Mouse (Mus musculus) left cerebral cortex, postnatal 10 days (tissue): Measurements from ENCODE around the gene Trp53inp2. TPM values are rescaled to one million over a fixed set of nuclear protein-coding genes. Genes with fewer than 3 reads are reported as not detected.
A peak's percentile ranks its signal among the peaks of the same experiment; 100 is the strongest.

Experiments
- DNase-seq, 2 experiments: peaks; one replicate each; pipeline ENCODE4 v3.0.0; 2021 to 2022; ENCODE audit warnings: low spot score in 2 of 2, mixed read lengths in 1 of 2; ENCODE audit errors: extremely low spot score in 1 of 2
- intact Hi-C: fragments of 180-260 bp; cut with DNase I; formaldehyde crosslinking; loops from one replicate; pipeline ENCODE4 v1.15.1; 2025
- microRNA-seq: library from miRNA; unstranded; fragments of <30 nt; microRNA quantifications from one replicate; pipeline ENCODE4 v1.2.0, GENCODE M21; 2022
- total RNA-seq, 2 experiments: library from RNA; stranded (reverse); gene quantifications; 2 replicates each; pipeline ENCODE4 v1.2.3; 2021

The Trp53inp2 gene
- total RNA-seq, 2 experiments from 2014 or later = 194 to 199 TPM

- intact Hi-C loops = loop anchor here (5.0 kb wide), 1 partner anchor 104 kb away; the partner anchor contains the start of gene Map1lc3a
- DNase-seq = peak; percentile 96 to 97
These were observed 928 bp downstream of the Trp53inp2 start for GRCm38 (mm10) chr2:155381643-155382331.

GRCm38 (mm10) chr2:155382332-155382700 is 1.5 kb downstream of the Trp53inp2 start:
- intact Hi-C loops = loop anchor here (5.0 kb wide), 1 partner anchor 105 kb away; the partner anchor contains the start of gene Map1lc3a
- DNase-seq = no peak

GRCm38 (mm10) chr2:155382791-155383438 is 2.1 kb downstream of the Trp53inp2 start:
- intact Hi-C loops = loop anchor here (5.0 kb wide), 1 partner anchor 106 kb away; the partner anchor contains the start of gene Map1lc3a
- peak; percentile 54 to 57 for DNase-seq

GRCm38 (mm10) chr2:155385090-155385489 is 4.2 kb downstream of the Trp53inp2 start:
- DNase-seq = peak; percentile 76 to 88
- intact Hi-C loops = no loop called here

GRCm38 (mm10) chr2:155385731-155386533 is 5.1 kb downstream of the Trp53inp2 start:
- intact Hi-C loops = no loop called here
- DNase-seq = no peak

GRCm38 (mm10) chr2:155386534-155386899 is 5.7 kb downstream of the Trp53inp2 start:
- no peak for DNase-seq
- intact Hi-C loops = no loop called here

GRCm38 (mm10) chr2:155387052-155387451 is 6.2 kb downstream of the Trp53inp2 start:
- DNase-seq = no peak
- intact Hi-C loops = no loop called here

- DNase-seq = no peak
- intact Hi-C loops = no loop called here
These were observed 7.7 kb downstream of the Trp53inp2 start for GRCm38 (mm10) chr2:155388573-155388972.

- intact Hi-C loops = no loop called here
- no peak for DNase-seq
These were observed 13.7 kb downstream of the Trp53inp2 start for GRCm38 (mm10) chr2:155394586-155394985.

GRCm38 (mm10) chr2:155400276-155400675 is 19.4 kb downstream of the Trp53inp2 start:
- intact Hi-C loops = no loop called here
- peak in 1 of 2 experiments; percentile 75 for DNase-seq

GRCm38 (mm10) chr2:155401926-155402325 is 21.1 kb downstream of the Trp53inp2 start:
- no peak for DNase-seq
- intact Hi-C loops = no loop called here

- DNase-seq = no peak
- intact Hi-C loops = no loop called here
These were observed 23.8 kb downstream of the Trp53inp2 start for GRCm38 (mm10) chr2:155404635-155405034.

- intact Hi-C loops = no loop called here
- no peak for DNase-seq
These were observed 40.1 kb downstream of the Trp53inp2 start for GRCm38 (mm10) chr2:155420911-155421310.

- DNase-seq = no peak
- intact Hi-C loops = no loop called here
These were observed 55.6 kb downstream of the Trp53inp2 start for GRCm38 (mm10) chr2:155436445-155436844.

Small RNAs within 50 kb of the gene (microRNA-seq; reads per million reads assigned to microRNA genes)
- not detected for gene Mir695

Other genes with a start within 250 kb of the Trp53inp2 start
- gene Itch, start 247.6 kb upstream of the Trp53inp2 start, total RNA-seq = 10 to 100 TPM; 35.2 to 35.3 TPM
- 100 to 1,000 TPM; 372 to 373 TPM for gene Dynlrb1, start 144.5 kb upstream of the Trp53inp2 start, total RNA-seq
- gene Map1lc3a, start 104.8 kb upstream of the Trp53inp2 start, total RNA-seq = 100 to 1,000 TPM; 479 to 493 TPM
- gene Pigu, start 23.6 kb upstream of the Trp53inp2 start, total RNA-seq = 10 to 100 TPM; 31.1 to 32.2 TPM
- gene Ncoa6, start 92.8 kb downstream of the Trp53inp2 start, total RNA-seq = 10 to 100 TPM; 65.3 to 66.4 TPM
- gene Acss2, start 136.9 kb downstream of the Trp53inp2 start, total RNA-seq = 10 to 100 TPM; 41.0 to 42.9 TPM
- 100 to 1,000 TPM; 109 to 111 TPM for gene Ggt7, start 137.2 kb downstream of the Trp53inp2 start, total RNA-seq
- 10 to 100 TPM; 13.5 to 16.4 TPM for gene Gss, start 211.8 kb downstream of the Trp53inp2 start, total RNA-seq
- gene Myh7b, start 230.2 kb downstream of the Trp53inp2 start, total RNA-seq = 1 to 10 TPM; 3.4 to 3.9 TPM